Mouse (Mus musculus) left cerebral cortex, adult 11 months (tissue): Measurements from ENCODE around the gene Gm9125.
"Not testable (repeated sequence)": the region's sequence is repeated elsewhere in the genome, so short reads cannot be mapped to it uniquely, and the experiment has no call there.

Source experiments
- DNase-seq: peaks from one replicate; pipeline ENCODE4 v3.0.0; 2022; ENCODE audit warnings: low spot score

The Gm9125 gene

GRCm38 (mm10) chr3:94054785-94055184 is at the start of gene Gm9125:
Gene Gm9125 (minus strand): TSS chr3:94054885.
- not testable (repeated sequence) for DNase-seq

GRCm38 (mm10) chr3:94072544-94072943 is 17.9 kb upstream of the Gm9125 start, which contains the start of gene Gm10697:
Gene Gm10697 (minus strand): TSS chr3:94072644.
- DNase-seq, result not testable (repeated sequence)

- DNase-seq, result not testable (repeated sequence)
Observed at GRCm38 (mm10) chr3:94049566-94050121, 5.0 kb downstream of the Gm9125 start.

- DNase-seq, result not testable (repeated sequence)
Observed at GRCm38 (mm10) chr3:94038241-94038640, 16.4 kb downstream of the Gm9125 start.

GRCm38 (mm10) chr3:94034400-94034799 is 20.3 kb downstream of the Gm9125 start:
- DNase-seq, result not testable (repeated sequence)
